Mouse (Mus musculus) small intestine, adult 2 months (tissue): ENCODE measurements around the gene Cps1. TPM values are rescaled to one million over a fixed set of nuclear protein-coding genes. Genes with fewer than 3 reads are reported as not detected.

Experiments used
- H3K27ac ChIP-seq: fragments of 200-500 bp; 2 replicates; pipeline ENCODE4 v1.5.1; 2012; ENCODE audit warnings: low read depth, low read length, control low read depth, inconsistent platforms; ENCODE audit not compliant: insufficient read depth
- H3K27me3 ChIP-seq: fragments of 200-500 bp; 2 replicates; pipeline ENCODE4 v1.6.1; 2012; ENCODE audit warnings: mild to moderate bottlenecking, moderate library complexity, low read length, inconsistent platforms; ENCODE audit not compliant: control insufficient read depth, insufficient read depth
- H3K36me3 ChIP-seq: fragments of 200-500 bp; 2 replicates; pipeline ENCODE4 v1.6.1; 2012; ENCODE audit warnings: mild to moderate bottlenecking, low read length, control low read depth, inconsistent platforms; ENCODE audit not compliant: control insufficient read depth, insufficient read depth
- H3K4me1 ChIP-seq: fragments of 200-500 bp; 2 replicates; pipeline ENCODE4 v1.6.1; 2012; ENCODE audit warnings: low read length, inconsistent platforms, mixed read lengths; ENCODE audit not compliant: control insufficient read depth, insufficient read depth, insufficient read length
- H3K4me3 ChIP-seq: fragments of 200-500 bp; 2 replicates; pipeline ENCODE4 v1.5.1; 2012; ENCODE audit warnings: low read depth, mild to moderate bottlenecking, control low read depth, inconsistent platforms, low read length, moderate library complexity
- CTCF ChIP-seq: fragments of 200-500 bp; IDR thresholded peaks from 2 replicates; pipeline ENCODE4 v1.5.1; 2012; ENCODE audit warnings: low read depth, mild to moderate bottlenecking, control low read depth, inconsistent platforms, low read length, moderate library complexity, mixed read lengths; ENCODE audit not compliant: insufficient replicate concordance, insufficient read length; ENCODE audit errors: extremely low read depth
- POLR2A ChIP-seq: fragments of 200-500 bp; IDR thresholded peaks from 2 replicates; pipeline ENCODE4 v1.6.1; 2012; ENCODE audit warnings: low read depth, mild to moderate bottlenecking, control low read depth, inconsistent platforms, low read length, moderate library complexity
- whole genome bisulfite sequencing: fragments of 180-500 bp; shearing (Covaris S2); methylation state at CpG from one replicate; pipeline ENCODE4 v1.1.7; 2018; 5-methylcytosine and 5-hydroxymethylcytosine counted together
- polyA plus RNA-seq: library from polyadenylated mRNA; depleted of rRNA; stranded (reverse); fragments of >200 nt; gene quantifications from 2 replicates; pipeline ENCODE4 v1.2.3, GENCODE M21; 2012

Gene Cps1
- polyA plus RNA-seq, 1 experiment, result 38.5 TPM

GRCm38 (mm10) chr1:67234861-67235260, 112.0 kb downstream of the Cps1 start:
- Histone ChIP-seq H3K27ac (no peak overlapping the region), H3K27me3 (no peaks in the 10 kb centered on the region), H3K36me3 (peaks cover 7% of the 10 kb centered on the region), H3K4me3 (no peak overlapping the region), H3K4me1 (no peaks in the 10 kb centered on the region)
- WGBS, result 58% methylated on average over 2 of the region's 2 CpGs
- TF ChIP-seq CTCF (no peak), POLR2A (no peak)

GRCm38 (mm10) chr1:67235468-67236217, 112.8 kb downstream of the Cps1 start:
- WGBS, result 61% methylated on average over 7 of the region's 7 CpGs
- TF ChIP-seq CTCF (no peak), POLR2A (no peak)
- H3K36me3 ChIP-seq, result peaks cover 4% of the 10 kb centered on the region

GRCm38 (mm10) chr1:67238446-67238845, 115.6 kb downstream of the Cps1 start:
- 97% methylated on average over 1 of the region's 1 CpGs for WGBS

More at GRCm38 (mm10) chr1:67235468-67236217, 112.8 kb downstream of the Cps1 start:
- Histone ChIP-seq H3K4me3 (no peak overlapping the region), H3K27me3 (no peaks in the 10 kb centered on the region), H3K4me1 (no peaks in the 10 kb centered on the region), H3K27ac (no peak overlapping the region)

GRCm38 (mm10) chr1:67238941-67239340, 116.1 kb downstream of the Cps1 start:
- Histone ChIP-seq H3K4me3 (no peak overlapping the region), H3K36me3 (no peaks in the 10 kb centered on the region), H3K4me1 (no peaks in the 10 kb centered on the region), H3K27ac (no peak overlapping the region), H3K27me3 (no peaks in the 10 kb centered on the region)
- 53% methylated on average over 1 of the region's 1 CpGs for WGBS
- no peak for TF ChIP-seq CTCF
- TF ChIP-seq POLR2A, result no peak

More at GRCm38 (mm10) chr1:67238446-67238845, 115.6 kb downstream of the Cps1 start:
- H3K36me3 ChIP-seq, result no peaks in the 10 kb centered on the region
- TF ChIP-seq CTCF, result no peak
- TF ChIP-seq POLR2A, result no peak
- no peak overlapping the region for H3K4me3 ChIP-seq
- H3K27me3 ChIP-seq, result no peaks in the 10 kb centered on the region
- H3K27ac ChIP-seq, result no peak overlapping the region
- no peaks in the 10 kb centered on the region for H3K4me1 ChIP-seq

GRCm38 (mm10) chr1:67265222-67265621, 142.4 kb downstream of the Cps1 start:
- TF ChIP-seq CTCF (no peak), POLR2A (no peak)
- Histone ChIP-seq H3K4me1 (peaks cover 3% of the 10 kb centered on the region; the same call in 1 of the 2 replicates), H3K27ac (no peak overlapping the region), H3K27me3 (no peaks in the 10 kb centered on the region), H3K4me3 (no peak overlapping the region), H3K36me3 (no peaks in the 10 kb centered on the region)
- WGBS, result 73% methylated on average over 1 of the region's 1 CpGs

GRCm38 (mm10) chr1:67267972-67268371, 145.1 kb downstream of the Cps1 start:
- H3K27me3 ChIP-seq, result no peaks in the 10 kb centered on the region
- no peak overlapping the region for H3K27ac ChIP-seq
- TF ChIP-seq CTCF, result no peak
- no peak for TF ChIP-seq POLR2A
- no peaks in the 10 kb centered on the region for H3K36me3 ChIP-seq
- no peaks in the 10 kb centered on the region for H3K4me1 ChIP-seq
- no peak overlapping the region for H3K4me3 ChIP-seq

- no peak overlapping the region for H3K4me3 ChIP-seq
- TF ChIP-seq CTCF (no peak), POLR2A (no peak)
- H3K4me1 ChIP-seq, result no peaks in the 10 kb centered on the region
- H3K36me3 ChIP-seq, result no peaks in the 10 kb centered on the region
- no peak overlapping the region for H3K27ac ChIP-seq
- H3K27me3 ChIP-seq, result no peaks in the 10 kb centered on the region
Observed at GRCm38 (mm10) chr1:67268450-67268849, 145.6 kb downstream of the Cps1 start.
